Mouse (Mus musculus) gastrocnemius, adult 8-10 months (tissue): Measurements from ENCODE around the gene Olfr458. TPM values are rescaled to one million over a fixed set of nuclear protein-coding genes. Genes with fewer than 3 reads are reported as not detected.

Source experiments
- total RNA-seq, 4 experiments: library from RNA; stranded (reverse); gene quantifications; 2 replicates each; pipeline ENCODE4 v1.2.4; 2022

Olfr458 gene
- total RNA-seq, 4 experiments from 2014 or later = not detected

Other genes starting within 250 kb of the Olfr458 start
- gene Tas2r144, start 249.9 kb downstream of the Olfr458 start, total RNA-seq = not detected
- gene Gstk1, start 219.3 kb downstream of the Olfr458 start, total RNA-seq = 10 to 100 TPM; 36.8 to 57.2 (median 41.2) TPM
- not detected for gene Tmem139, start 203.2 kb downstream of the Olfr458 start, total RNA-seq
- gene Casp2, start 200.2 kb downstream of the Olfr458 start, total RNA-seq = 1 to 10 TPM; 3.3 to 5.8 (median 4.2) TPM
- 100 to 1,000 TPM; 145 to 180 (median 166) TPM for gene Clcn1, start 178.5 kb downstream of the Olfr458 start, total RNA-seq
- gene Fam131b, start 140.6 kb downstream of the Olfr458 start, total RNA-seq = under 1 TPM; 0.08 to 0.41 (median 0.21) TPM
- 10 to 100 TPM; 12.1 to 15.9 (median 13.7) TPM for gene Zyx, start 115.6 kb downstream of the Olfr458 start, total RNA-seq
- under 1 TPM in 2 of 4 experiments, not detected in 2; 0.07 to 0.10 TPM for gene Epha1, start 91.9 kb downstream of the Olfr458 start, total RNA-seq
- not detected for gene Tas2r143, start 65.0 kb downstream of the Olfr458 start, total RNA-seq
- not detected for gene Tas2r135, start 59.8 kb downstream of the Olfr458 start, total RNA-seq
- not detected for gene Tas2r126, start 30.7 kb downstream of the Olfr458 start, total RNA-seq
- not detected for gene Olfr457, start 11.1 kb upstream of the Olfr458 start, total RNA-seq
- gene Olfr456, start 22.0 kb upstream of the Olfr458 start, total RNA-seq = not detected
- not detected for gene Olfr455, start 82.4 kb upstream of the Olfr458 start, total RNA-seq
- gene Tcaf3, start 132.5 kb upstream of the Olfr458 start, total RNA-seq = not detected
- 1 to 10 TPM; 1.2 to 2.0 (median 1.5) TPM for gene Tcaf2, start 180.1 kb upstream of the Olfr458 start, total RNA-seq
- 1 to 10 TPM; 3.9 to 6.3 (median 4.7) TPM for gene Tcaf1, start 244.9 kb upstream of the Olfr458 start, total RNA-seq